Comparison of ENCODE assay signal across 23 mouse cellular contexts in the genomic region with DNA sequence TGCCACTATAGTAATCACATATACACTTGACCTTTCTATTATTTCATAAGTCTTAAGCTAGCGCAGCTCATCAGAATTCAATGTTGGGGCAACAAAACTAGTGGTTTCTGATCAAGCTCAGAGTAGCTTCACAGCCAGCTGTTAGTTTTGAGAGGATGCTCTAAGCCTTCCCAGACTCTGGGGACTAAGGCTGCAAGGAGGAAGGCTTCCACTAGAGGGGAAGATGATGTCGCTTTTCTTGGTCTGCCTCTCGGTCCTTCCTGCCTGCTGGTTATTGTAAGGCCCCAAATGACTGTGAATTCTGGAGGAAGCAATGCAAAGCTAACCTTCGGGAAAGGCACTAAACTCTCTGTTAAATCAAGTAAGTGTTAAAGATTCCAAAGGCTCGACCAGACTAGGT.
DNase-seq lines count a peak whose midpoint lies in the region; ATAC-seq and TF ChIP-seq lines count a peak whose summit lies in the region.
"Had no signal": no experiment of that assay in that cellular context is flagged by ENCODE, and none has a peak within 500 bp of the region (broad histone marks: within the 10 kb centered on the region; RNA-seq: fewer than 3 reads in every experiment).

No protein-coding gene starts in this region.

- TF ChIP-seq POLR2A in MEL (IDR thresholded peaks at IDR 0.05; ENCODE audit: control insufficient read depth in 1 of 2, insufficient read depth in 1 of 2, low read depth in 1 of 2, low read length in 2 of 2, poor library complexity in 1 of 2): no peak

- no peak for TF ChIP-seq RAD21 in MEL (IDR thresholded peaks at IDR 0.05; ENCODE audit: low read depth, low read length)

- H3K27me3 ChIP-seq in kidney, postnatal 0 days (ENCODE audit: insufficient read depth, low read length): no peaks in the 10 kb centered on the region
- H3K27me3 ChIP-seq in MEL (ENCODE audit: control insufficient read depth in 1 of 2, insufficient read depth in 2 of 2, low read length in 2 of 2): peaks cover 9 to 13% of the 10 kb centered on the region in 2 experiments
- H3K27me3 ChIP-seq in stomach, postnatal 0 days (ENCODE audit: control insufficient read depth, insufficient read depth, low read length): no peaks in the 10 kb centered on the region
- H3K27me3 ChIP-seq: heart, embryonic 12.5 days; limb, embryonic 12.5 days; lung, embryonic 15.5 days; midbrain, embryonic 12.5 days; neural tube, embryonic 12.5 days; Patski had no signal

- no peak overlapping the region for H3K9ac ChIP-seq in kidney, postnatal 0 days (ENCODE audit: low read depth, low read length)
- H3K9ac ChIP-seq in MEL (ENCODE audit: control insufficient read depth, low read depth, low read length, poor library complexity, severe bottlenecking): no peak overlapping the region
- H3K9ac ChIP-seq in stomach, postnatal 0 days (ENCODE audit: low read length): no peak overlapping the region
- H3K9ac ChIP-seq: forebrain, postnatal 0 days; heart, embryonic 12.5 days; hindbrain, embryonic 14.5 days; limb, embryonic 12.5 days; liver, embryonic 12.5 days; lung, embryonic 15.5 days; midbrain, embryonic 12.5 days; neural tube, embryonic 12.5 days had no signal

- ATAC-seq in kidney, postnatal 0 days (replicated peaks; ENCODE audit: low FRiP score, low read depth): no peak
- no peak for ATAC-seq in stomach, postnatal 0 days (ENCODE audit: low FRiP score, low TSS enrichment)
- ATAC-seq: liver, embryonic 12.5 days; Patski had no signal

- peak; percentile 7; the same call in 1 of the 2 replicates for TF ChIP-seq CTCF in kidney, postnatal 0 days (IDR thresholded peaks at IDR 0.05; ENCODE audit: low read depth)
- no peak for TF ChIP-seq CTCF in MEL (IDR thresholded peaks at IDR 0.05 in 2 of 3, conservative IDR thresholded peaks at IDR 0.05 in 1 of 3; ENCODE audit: control insufficient read depth in 1 of 3, insufficient read depth in 1 of 3, low read depth in 2 of 3, low read length in 3 of 3, poor library complexity in 1 of 3, severe bottlenecking in 1 of 3)
- peak; percentile 42 for TF ChIP-seq CTCF in stomach, postnatal 0 days (IDR thresholded peaks at IDR 0.05; ENCODE audit: low read depth)

- 70% methylated on average over 5 of the region's 5 CpGs for WGBS in kidney, postnatal 0 days
- 72% methylated on average over 5 of the region's 5 CpGs for WGBS in stomach, postnatal 0 days

- TF ChIP-seq EP300 in MEL (IDR thresholded peaks at IDR 0.05; ENCODE audit: low read depth in 1 of 2, low read length in 2 of 2): no peak
- no peak for TF ChIP-seq EP300 in stomach, postnatal 0 days (optimal IDR thresholded peaks at IDR 0.05)

- no peak overlapping the region for H3K27ac ChIP-seq in kidney, postnatal 0 days
- no peak overlapping the region for H3K27ac ChIP-seq in MEL (ENCODE audit: control insufficient read depth, low read depth, low read length)
- H3K27ac ChIP-seq in stomach, postnatal 0 days (replicated peaks): no peak overlapping the region
- H3K27ac ChIP-seq: forebrain, embryonic 10.5 days; hindbrain, embryonic 14.5 days; limb, embryonic 12.5 days; liver, embryonic 12.5 days; lung, embryonic 15.5 days; midbrain, embryonic 12.5 days; neural tube, embryonic 12.5 days had no signal

- no peaks in the 10 kb centered on the region for H3K36me3 ChIP-seq in kidney, postnatal 0 days (ENCODE audit: insufficient read depth, low read length)
- H3K36me3 ChIP-seq in MEL (ENCODE audit: control insufficient read depth in 1 of 2, insufficient read depth in 2 of 2, low read length in 2 of 2): peaks cover 0 to 2% of the 10 kb centered on the region in 2 experiments; a peak in 1 of 4 replicates
- no peaks in the 10 kb centered on the region for H3K36me3 ChIP-seq in stomach, postnatal 0 days (ENCODE audit: control insufficient read depth, insufficient read depth, low read length)
- H3K36me3 ChIP-seq: forebrain, embryonic 10.5 days; heart, embryonic 12.5 days; limb, embryonic 12.5 days; liver, embryonic 12.5 days; lung, embryonic 15.5 days; midbrain, embryonic 12.5 days; neural tube, embryonic 12.5 days had no signal

- DNase-seq in kidney, postnatal 0 days (ENCODE audit: low spot score): peak; percentile 16
- no peak for DNase-seq in kidney, postnatal 36 days
- peak; percentile 9 for DNase-seq in 416B (ENCODE audit: low read depth)
- DNase-seq in MEL (ENCODE audit: low read depth, low spot score): peak; percentile 12
- DNase-seq in stomach, postnatal 0 days (ENCODE audit: low spot score): no peak
- DNase-seq in cerebellum, adult 18-20 months: no peak
- DNase-seq in urinary bladder, postnatal 14 days (ENCODE audit: low spot score): no peak
- DNase-seq: adrenal gland, postnatal 25 days; cerebellum, adult 2 months; cerebellum, postnatal 36 days; forebrain, postnatal 0 days; heart, postnatal 14 days; kidney, adult 11 months; right cerebral cortex, adult 18-20 months had no signal

- no peaks in the 10 kb centered on the region for H3K4me1 ChIP-seq in kidney, postnatal 0 days (replicated peaks; ENCODE audit: insufficient read depth, low read length)
- H3K4me1 ChIP-seq in MEL (ENCODE audit: control insufficient read depth in 1 of 2, insufficient read depth in 2 of 2, low read length in 2 of 2): peaks cover 0 to 9% of the 10 kb centered on the region in 2 experiments; a peak in 2 of 4 replicates
- H3K4me1 ChIP-seq in stomach, postnatal 0 days (replicated peaks; ENCODE audit: control insufficient read depth, insufficient read depth): no peaks in the 10 kb centered on the region
- H3K4me1 ChIP-seq: limb, embryonic 12.5 days had no signal

- no peak overlapping the region for H3K4me2 ChIP-seq in kidney, postnatal 0 days (ENCODE audit: low read length)
- H3K4me2 ChIP-seq in stomach, postnatal 0 days (replicated peaks; ENCODE audit: low read depth): no peak overlapping the region
- H3K4me2 ChIP-seq: heart, embryonic 12.5 days; hindbrain, embryonic 14.5 days; limb, embryonic 12.5 days; liver, embryonic 12.5 days; lung, embryonic 15.5 days; midbrain, embryonic 12.5 days; neural tube, embryonic 12.5 days had no signal

- no peaks in the 10 kb centered on the region for H3K79me2 ChIP-seq in MEL (ENCODE audit: control insufficient read depth, insufficient read depth, low read length, poor library complexity)

- no peak overlapping the region for H3K4me3 ChIP-seq in kidney, postnatal 0 days (replicated peaks; ENCODE audit: low read depth, low read length)
- no peak overlapping the region for H3K4me3 ChIP-seq in MEL (ENCODE audit: control insufficient read depth in 1 of 2, insufficient read depth in 1 of 2, low read depth in 2 of 2, low read length in 2 of 2)
- no peak overlapping the region for H3K4me3 ChIP-seq in stomach, postnatal 0 days (ENCODE audit: low read depth, low read length)
- H3K4me3 ChIP-seq: forebrain, embryonic 10.5 days; heart, embryonic 12.5 days; limb, embryonic 12.5 days; liver, embryonic 12.5 days; lung, embryonic 15.5 days; midbrain, embryonic 12.5 days; neural tube, embryonic 12.5 days had no signal

- H3K9me3 ChIP-seq in kidney, postnatal 0 days (replicated peaks; ENCODE audit: low read length): no peaks in the 10 kb centered on the region
- no peaks in the 10 kb centered on the region for H3K9me3 ChIP-seq in MEL (replicated peaks; ENCODE audit: insufficient read depth, low read length)
- H3K9me3 ChIP-seq in stomach, postnatal 0 days (ENCODE audit: control insufficient read depth, low read length): no peaks in the 10 kb centered on the region
- H3K9me3 ChIP-seq: forebrain, embryonic 10.5 days; heart, embryonic 12.5 days; limb, embryonic 12.5 days; liver, embryonic 12.5 days; lung, embryonic 15.5 days; midbrain, embryonic 12.5 days; neural tube, embryonic 12.5 days had no signal

TF ChIP-seq in MEL, 35 proteins besides CTCF, POLR2A, EP300 and RAD21:
- TF ChIP-seq ZKSCAN1 (IDR thresholded peaks at IDR 0.05; ENCODE audit: low read depth, low read length): no peak
- no peak for TF ChIP-seq MYB (IDR thresholded peaks at IDR 0.05; ENCODE audit: low read depth, low read length)
- TF ChIP-seq MYC (IDR thresholded peaks at IDR 0.05; ENCODE audit: low read depth, low read length): no peak
- no peak for TF ChIP-seq ZNF384 (IDR thresholded peaks at IDR 0.05; ENCODE audit: low read depth, low read length)
- no peak for TF ChIP-seq USF1 (IDR thresholded peaks at IDR 0.05; ENCODE audit: low read depth, low read length)
- no peak for TF ChIP-seq ZC3H11A (IDR thresholded peaks at IDR 0.05; ENCODE audit: low read depth, low read length)
- TF ChIP-seq GATA1 (IDR thresholded peaks at IDR 0.05; ENCODE audit: low read depth, low read length): no peak
- no peak for TF ChIP-seq KAT2A (conservative IDR thresholded peaks at IDR 0.05; ENCODE audit: low read depth, low read length)
- TF ChIP-seq USF2 (IDR thresholded peaks at IDR 0.05; ENCODE audit: borderline replicate concordance in 1 of 2, insufficient read depth in 1 of 2, low read depth in 1 of 2, low read length in 2 of 2): no peak
- TF ChIP-seq MEF2A (IDR thresholded peaks at IDR 0.05; ENCODE audit: extremely low read depth, insufficient replicate concordance, low read depth, low read length, poor library complexity, severe bottlenecking): no peak
- no peak for TF ChIP-seq GABPA (IDR thresholded peaks at IDR 0.05; ENCODE audit: low read depth, low read length)
- TF ChIP-seq BHLHE40 (IDR thresholded peaks at IDR 0.05; ENCODE audit: borderline replicate concordance, low read depth, low read length): no peak
- no peak for TF ChIP-seq MAX (IDR thresholded peaks at IDR 0.05; ENCODE audit: low read length)
- no peak for TF ChIP-seq ELF1 (IDR thresholded peaks at IDR 0.05; ENCODE audit: low read depth, low read length)
- TF ChIP-seq CHD1 (IDR thresholded peaks at IDR 0.05; ENCODE audit: low read depth, low read length): no peak
- no peak for TF ChIP-seq SMC3 (IDR thresholded peaks at IDR 0.05; ENCODE audit: low read depth, low read length)
- TF ChIP-seq UBTF (IDR thresholded peaks at IDR 0.05; ENCODE audit: borderline replicate concordance, insufficient read depth, low read depth, low read length): no peak
- no peak for TF ChIP-seq POLR2AphosphoS5 (IDR thresholded peaks at IDR 0.05; ENCODE audit: borderline replicate concordance, low read depth, low read length)
- TF ChIP-seq E2F4 (IDR thresholded peaks at IDR 0.05; ENCODE audit: borderline replicate concordance, low read depth, low read length): no peak

Comparison
In these comparisons a context has a peak if more than half of its experiments do, and no peak if none do; other contexts are left out.
1. DNase-seq: peak in kidney, postnatal 0 days (single experiment), 416B (single experiment) and MEL (single experiment); none in kidney, postnatal 36 days (0 of 2), stomach, postnatal 0 days (single experiment), cerebellum, adult 18-20 months (0 of 2) and urinary bladder, postnatal 14 days (single experiment).
2. CTCF ChIP-seq: peak in kidney, postnatal 0 days (single experiment) and stomach, postnatal 0 days (single experiment); none in MEL (0 of 3).